Mouse (Mus musculus): ENCODE results near the gene Mob1b.
A peak's percentile ranks its signal among the peaks of the same experiment; 100 is the strongest.
"Not testable (repeated sequence)": the region's sequence is repeated elsewhere in the genome, so short reads cannot be mapped to it uniquely, and the experiment has no call there.

The Mob1b gene

DNA sequence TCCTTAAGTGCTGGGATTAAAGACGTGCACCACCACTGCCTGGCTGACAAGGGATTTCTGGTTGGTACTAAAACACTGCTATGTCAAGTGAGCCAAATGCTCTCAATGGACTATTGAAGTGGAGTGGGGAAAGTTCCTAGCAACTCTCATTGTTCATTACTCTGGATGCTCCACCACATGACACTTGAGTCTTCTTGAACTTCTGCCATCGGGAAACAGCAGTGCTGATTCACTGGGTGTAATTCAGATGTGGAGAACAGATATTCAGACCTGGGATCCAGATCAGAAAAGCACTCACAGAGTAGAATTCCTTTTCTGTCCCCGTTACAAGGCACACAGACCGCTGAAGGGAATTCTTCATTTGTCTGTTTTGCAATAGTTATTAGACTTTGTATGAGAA is 17.1 kb upstream of the Mob1b start:
- no peak for DNase-seq

DNA sequence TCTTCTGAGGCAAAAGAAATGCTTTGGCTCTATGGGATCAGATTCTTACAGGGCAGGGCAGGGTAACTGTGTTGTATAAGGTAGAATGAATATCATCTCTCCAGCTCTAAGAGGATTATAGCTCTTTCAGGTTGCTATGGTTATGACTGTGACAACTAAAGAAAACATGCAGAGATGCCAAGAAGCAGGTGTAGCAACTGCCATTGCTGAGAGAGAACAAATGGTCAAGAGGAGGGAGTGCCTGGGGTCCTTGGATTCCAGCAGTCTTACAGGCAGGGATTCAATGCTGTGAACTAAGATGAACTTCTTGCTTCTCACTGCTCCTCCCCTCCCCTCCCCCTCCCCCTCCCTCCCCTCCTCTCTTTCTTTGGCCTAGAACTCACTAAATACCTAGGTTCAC is 9.5 kb upstream of the Mob1b start:
- no peak for DNase-seq

DNA sequence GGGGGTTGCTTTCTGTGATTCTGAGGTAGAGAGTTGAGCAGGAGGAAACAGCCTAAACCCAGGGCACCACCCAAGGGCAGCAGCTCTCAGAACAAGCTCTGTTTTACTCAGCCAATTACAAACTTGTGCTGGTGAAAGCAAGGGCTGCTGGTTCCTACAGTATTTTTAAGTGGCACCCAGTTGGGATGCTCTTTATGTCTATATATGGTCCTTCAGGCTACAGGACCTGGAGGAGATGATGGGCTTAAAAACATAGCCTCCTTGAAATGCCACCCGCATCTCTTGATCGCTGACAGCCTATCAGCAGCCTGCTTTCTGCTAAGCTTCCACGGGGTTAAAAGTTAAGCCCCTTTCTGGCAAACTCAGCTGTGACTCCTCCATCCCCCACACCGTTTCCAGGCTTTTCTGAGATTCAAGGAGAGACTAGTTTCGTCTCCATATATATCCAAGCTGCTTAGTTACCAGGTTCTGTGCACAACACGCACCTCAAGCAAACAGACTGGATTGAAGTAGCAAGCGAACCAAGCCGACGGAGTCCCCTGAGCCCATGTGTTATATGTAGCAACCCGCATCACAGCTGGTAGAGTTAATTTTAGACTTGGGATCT is 8.9 kb upstream of the Mob1b start:
- DNase-seq, result no peak

DNA sequence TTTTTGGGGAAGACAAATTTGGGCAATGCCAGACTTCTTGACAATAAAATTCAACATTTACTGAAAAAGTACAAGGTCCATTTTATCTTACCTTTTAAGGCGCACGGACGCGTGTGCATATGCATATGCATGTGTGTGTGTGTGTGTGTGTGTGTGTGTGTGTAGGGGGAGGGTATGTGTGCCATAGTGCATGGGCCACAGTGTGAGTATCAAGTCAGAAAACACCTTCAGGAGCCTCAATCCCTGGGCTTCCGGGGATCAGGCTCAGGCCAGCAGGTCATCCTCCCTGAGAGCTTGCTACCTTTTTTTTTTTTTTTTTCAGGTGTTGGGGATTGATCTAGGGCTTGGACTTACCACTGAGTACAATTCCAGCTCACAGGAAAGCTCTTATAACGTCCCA is 8.3 kb upstream of the Mob1b start:
- no peak for DNase-seq

DNA sequence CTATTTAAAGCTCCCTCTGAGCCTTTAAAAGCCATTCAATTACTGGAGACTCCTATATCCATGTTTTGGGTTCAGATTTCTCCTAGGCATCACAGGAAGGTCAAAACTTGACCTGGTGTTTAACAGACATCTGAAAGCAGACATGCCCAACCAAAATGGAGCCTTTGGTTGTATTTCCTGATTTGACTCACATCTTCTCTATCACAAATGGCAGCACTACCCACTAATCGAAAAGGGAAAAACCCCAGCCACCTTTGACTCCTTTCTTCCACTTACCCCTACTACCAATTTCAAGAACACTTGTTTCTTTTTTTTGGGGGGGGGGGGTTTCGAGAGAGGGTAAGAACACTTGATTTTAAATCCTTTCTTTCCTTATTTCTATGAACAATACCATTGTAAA is 3.7 kb upstream of the Mob1b start:
- DNase-seq, result no peak

DNA sequence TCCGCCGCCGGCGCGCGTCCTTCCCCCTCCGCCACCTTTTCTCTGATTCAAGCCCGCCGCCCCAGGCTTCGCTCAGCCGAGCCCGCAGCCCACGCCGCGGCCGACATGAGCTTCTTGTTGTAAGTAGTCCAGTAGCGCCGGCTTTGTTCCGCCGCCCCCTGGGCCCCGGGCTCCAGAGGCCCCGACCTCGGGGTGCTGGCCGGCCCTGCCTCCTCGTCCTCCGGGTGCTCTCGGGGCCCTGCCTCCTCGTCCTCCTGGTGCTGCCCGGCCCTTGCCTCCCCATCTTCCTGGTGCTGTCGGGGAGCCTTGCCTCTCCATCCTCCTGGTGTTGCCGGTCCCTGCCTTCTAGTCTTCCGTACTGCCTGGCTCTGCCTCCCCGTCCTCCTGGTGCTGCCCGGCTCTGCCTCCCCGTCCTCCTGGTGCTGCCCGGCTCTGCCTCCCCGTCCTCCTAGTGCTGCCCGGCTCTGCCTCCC is 384 bp downstream of the Mob1b start:
- DNase-seq, result no peak

DNA sequence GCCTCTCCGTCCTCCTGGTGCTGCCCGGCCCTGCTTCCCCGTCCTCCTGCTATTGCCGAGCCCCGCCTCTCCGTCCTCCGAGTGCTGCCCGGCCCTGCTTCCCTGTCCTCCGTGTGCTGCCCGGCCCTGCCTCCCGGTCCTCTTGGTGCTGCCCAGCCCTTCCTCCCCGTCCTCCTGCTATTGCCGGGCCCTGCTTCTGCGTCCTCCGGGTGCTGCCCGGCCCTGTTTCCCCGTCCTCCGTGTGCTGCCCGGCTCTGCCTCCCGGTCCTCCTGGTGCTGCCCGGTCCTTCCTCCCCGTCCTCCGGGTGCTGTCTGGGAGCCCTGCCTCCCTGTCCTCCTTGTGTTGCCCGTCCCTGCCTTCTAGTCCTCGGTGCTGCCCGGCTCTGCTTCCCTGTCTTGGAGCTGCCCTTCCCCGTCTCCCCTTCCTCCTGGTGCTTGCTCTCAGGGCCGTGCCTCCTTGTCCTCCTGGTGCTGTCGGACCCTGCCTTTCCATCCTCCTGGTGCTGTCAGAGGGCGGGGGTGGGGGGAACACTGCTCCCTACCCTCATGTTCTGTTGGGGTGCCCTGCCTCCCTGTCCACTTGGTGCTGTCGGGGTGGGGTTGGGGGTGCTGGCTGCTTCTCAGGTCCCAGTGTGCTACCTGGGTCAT is 1.0 kb downstream of the Mob1b start:
- peak; percentile 10 to 31 for DNase-seq

DNA sequence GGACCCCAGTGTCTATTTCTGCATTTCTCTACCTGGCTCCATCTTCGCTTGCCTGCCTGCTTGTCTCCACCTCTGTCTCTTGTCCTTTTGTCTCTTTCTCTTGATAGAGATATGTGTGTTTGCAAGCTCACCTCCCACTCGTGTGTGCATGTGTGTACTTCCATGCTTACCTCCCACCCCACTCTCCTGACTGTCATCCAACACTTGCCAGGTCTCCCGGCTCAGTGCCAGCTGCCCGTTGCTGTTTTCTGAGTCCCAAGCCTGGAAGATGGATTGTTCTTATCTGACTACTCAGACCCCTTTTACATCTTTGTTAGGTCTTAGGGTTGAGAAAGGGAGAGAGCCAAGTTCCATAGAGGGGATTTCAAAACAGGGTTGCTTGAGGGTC is 1.6 kb downstream of the Mob1b start:
- DNase-seq, result no peak

DNA sequence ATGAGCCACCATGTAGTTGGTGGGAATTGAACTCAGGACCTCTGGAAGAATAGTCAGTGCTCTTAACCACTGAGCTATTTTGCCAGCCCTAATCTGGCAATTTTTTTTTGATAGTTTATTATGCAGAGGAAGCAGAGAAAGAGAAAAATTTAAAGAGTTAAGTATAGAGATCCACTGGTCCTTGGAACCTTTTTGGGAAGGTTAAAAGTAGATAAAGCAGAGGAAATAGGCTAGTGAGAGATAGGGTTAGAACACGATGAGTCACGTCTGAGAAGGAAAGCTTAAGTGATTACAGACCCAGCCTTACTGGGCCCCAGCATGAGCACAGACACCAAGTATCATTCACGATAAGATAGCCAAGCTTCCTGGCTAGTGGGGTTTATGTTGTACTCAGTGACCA is 3.4 kb downstream of the Mob1b start:
- DNase-seq, result no peak

DNA sequence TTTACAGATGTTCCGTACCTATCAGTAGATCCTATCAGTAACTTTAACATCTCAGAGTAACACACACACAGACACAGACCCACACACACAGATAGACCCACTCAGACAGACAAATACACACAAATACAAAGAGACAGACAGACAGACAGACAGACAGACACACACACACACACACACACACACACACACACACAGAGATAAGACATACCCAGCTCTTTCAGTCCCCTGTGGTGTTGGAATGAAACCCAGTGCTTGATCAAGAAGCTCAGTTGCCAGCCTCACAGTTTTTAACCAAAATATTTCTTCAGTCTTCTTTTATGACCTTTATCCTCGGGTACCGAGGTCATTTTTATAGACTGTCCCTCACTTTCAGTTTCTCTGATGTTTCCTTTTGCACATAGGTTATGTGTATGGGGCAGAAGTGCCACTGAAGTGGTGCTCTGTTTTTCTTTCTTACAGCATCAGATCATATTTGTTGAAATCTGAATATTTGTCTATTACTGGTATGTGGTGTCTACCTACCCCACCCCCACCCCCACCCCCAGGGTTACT is 7.0 kb downstream of the Mob1b start:
- DNase-seq, result no peak

DNA sequence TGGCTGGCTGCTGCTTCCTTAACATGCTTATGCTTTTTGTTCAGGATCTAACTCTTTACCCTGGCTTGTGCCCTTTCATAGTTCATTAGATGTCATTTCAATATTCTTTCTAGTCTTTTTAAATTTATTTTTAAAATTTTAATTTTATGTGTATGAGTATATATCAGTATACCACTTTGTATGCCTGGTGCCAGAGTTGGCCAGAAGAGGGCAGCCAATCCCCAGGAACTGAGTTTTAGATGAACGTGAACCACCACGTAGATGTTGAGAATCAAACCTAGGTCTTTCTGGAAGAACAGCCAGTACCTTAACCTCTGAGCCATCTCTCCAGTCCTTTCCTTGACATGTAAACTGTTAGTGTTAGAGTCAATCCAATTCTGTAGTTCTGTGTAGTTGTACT is 14.1 kb downstream of the Mob1b start:
- DNase-seq, result peak; percentile 54 to 62

DNA sequence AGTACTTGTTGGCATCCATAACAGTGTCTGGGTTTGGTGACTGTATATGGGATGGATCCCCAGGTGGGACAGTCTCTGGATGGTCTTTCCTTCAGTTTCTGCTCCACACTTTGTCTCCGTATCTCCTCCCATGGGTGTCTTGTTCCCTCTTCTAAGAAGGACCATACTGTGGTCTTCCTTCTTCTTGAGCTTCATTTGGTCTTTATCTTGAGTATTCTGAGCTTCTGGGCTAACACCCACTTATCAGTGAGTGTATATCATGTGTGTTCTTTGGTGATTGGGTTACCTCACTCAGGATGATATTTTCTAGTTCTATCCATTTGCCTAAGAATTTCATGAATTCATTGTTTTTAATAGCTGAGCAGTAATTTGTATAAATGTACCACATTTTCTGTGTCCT is 20.4 kb downstream of the Mob1b start:
- DNase-seq, result not testable (repeated sequence)

DNA sequence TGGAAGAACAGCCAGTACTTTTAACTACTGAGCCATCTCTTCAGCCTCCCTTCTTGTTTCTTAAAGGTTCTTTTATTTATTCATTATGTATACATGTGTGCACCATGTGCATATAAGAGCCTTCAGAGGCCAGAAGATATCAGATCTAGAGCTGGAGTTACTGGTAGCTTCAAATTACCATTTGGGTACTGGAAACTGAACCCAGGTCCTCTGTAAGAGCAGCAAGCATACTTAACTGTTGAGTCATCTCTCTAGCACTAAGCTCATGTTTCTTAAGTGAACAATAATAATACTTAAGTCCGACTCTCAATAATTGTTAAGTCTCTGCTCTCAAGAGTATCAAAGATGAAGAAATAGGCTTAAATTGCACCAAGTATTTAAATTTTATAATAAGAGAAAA is 27.1 kb downstream of the Mob1b start:
- DNase-seq, result no peak

DNA sequence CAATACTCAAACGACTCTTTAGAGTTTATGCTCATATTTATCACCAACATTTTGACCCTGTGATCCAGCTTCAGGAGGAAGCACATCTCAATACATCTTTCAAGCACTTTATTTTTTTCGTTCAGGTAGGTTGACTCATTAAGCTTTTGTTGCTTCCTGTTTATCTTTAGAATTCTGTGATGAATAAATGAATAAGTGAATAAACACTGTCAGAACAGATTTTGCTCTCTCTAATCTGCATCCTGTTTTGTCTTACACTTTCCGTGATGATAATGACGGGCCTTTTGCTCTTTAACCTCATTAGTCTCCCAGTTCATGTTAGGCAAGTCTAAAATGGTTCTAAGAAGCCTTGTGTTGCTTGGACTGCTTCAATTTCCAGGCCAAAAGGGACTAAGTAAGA is 32.5 kb downstream of the Mob1b start:
- no peak for DNase-seq

DNA sequence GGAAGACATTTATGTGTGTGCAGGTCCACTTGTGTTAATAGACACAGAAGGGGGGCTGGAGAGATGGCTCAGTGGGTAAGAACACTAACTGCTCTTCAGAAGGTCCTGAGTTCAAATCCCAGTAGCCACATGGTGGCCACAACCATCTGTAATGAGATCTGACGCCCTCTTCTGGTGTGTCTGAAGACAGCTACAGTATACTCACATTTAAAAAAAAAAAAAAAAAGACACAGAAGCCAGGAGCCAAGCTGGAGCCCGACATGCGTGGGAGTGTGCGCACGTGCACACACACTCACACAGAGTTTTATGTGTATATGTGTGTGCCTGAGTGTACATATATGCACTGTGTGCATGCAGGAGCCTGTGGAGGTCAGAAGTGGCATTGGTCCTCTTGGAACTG is 42.0 kb downstream of the Mob1b start:
- DNase-seq, result no peak

DNA sequence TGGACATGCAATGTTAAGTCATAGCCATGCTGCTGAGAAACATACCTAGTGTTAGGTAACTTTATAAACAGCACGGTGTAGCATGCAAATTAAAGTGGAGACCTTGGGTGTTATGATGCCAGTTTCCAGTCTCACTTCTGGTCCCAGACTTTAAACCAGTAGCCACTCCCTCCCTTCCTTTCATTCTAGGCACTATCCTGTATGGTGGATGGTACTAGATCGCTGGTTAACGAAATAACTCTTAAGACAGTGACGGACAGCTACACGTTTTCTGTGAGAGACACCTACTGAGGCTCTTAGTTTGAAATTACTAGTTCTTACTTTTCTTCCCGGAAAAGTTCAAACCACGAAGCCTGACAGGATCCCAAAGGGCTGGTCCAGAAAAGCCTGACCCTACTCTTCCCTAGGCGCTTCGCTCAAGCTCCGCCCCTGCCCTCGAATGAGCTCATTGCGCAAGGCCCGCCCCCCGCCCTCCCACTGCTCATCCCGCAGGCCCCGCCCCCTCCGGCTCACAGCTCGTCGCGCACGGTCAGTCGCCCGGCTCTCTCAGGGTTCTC is 43.9 kb downstream of the Mob1b start:
- DNase-seq, result no peak

DNA sequence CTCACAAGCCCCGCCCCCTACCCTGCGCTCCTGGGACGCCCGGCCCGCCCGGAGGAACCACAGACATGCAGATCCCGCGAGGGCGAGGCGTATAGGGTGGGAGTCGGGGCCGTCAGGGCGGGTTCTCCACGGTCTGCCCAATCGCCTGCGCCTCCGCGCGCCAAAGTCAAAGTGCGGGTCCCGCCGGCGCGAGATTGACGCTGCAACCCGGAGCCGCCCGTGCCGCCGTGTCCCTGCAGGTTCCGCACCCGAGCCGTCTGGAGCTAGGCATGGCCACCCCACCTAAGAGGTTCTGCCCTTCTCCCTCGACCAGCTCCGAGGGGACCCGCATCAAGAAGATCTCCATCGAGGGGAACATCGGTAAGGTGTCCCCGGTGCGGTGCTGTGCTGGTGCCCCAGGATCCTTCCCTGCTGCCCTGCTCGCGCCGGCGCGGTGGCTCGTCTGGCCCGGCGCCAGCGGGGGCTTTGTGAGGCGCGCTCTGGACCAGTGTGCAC is 44.4 kb downstream of the Mob1b start, which contains the start of gene Dck:
Gene Dck (plus strand): TSS at position 10 of the 495 bp plus-strand sequence.
- DNase-seq, result peak; percentile 99 to 100

DNA sequence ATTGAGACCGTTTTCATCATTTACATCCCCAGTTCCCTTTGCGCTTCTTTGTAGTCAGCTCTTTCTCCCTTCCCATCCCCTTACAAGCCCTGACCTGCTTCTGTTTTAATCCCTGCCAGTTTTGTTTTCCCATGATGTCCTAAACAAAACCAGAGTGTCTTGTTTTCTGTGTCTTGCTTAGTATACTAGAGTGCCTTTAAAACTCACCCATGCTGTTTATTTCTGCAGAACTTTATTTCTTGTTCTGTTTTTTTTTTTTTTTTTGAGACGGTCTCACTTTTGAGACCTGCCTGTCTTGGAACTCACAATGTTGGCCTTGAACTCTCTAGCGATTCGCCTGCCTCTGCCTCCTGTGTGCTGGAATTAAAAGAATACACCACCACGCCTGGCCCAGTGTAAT is 44.9 kb downstream of the Mob1b start:
- no peak for DNase-seq

DNA sequence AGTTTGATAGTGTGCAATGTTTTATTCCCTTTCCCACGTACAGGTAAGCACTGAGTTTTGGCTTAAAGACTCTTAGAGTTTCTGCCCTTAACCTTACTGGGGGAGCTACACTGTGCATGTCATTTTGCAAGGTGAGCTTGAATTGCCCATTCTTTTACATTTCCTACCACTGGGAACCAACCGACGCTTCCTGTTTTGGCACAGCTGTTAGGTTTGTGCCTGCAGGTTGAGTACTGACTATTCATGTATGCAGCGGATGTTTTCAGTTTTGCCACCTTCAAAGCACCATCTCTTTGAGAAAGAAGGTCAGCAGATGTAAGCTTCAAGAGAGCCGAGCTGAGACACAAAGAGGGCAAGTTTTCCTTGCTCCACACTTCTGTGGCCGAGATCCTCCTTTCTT is 45.5 kb downstream of the Mob1b start:
- peak; percentile 54 to 72 for DNase-seq

DNA sequence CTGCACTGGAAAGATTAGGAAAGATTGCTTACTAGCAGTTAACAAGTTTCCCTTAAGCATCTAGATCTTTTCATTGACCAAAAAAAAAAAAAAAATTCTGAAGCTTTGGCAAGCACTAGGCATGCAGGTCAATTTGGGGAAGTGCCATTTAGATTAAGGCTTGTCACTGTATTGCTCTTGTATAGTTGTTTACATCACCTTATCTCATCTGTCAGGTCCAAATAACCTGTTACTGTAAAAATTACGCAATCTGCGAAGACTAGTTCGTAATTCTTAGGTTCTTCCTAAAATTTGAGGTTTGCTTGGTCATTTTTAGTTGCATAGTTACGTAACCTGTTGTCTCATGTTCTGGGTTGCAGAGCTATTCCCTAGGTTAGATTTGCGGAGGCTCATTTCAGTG is 46.2 kb downstream of the Mob1b start:
- DNase-seq, result no peak

DNA sequence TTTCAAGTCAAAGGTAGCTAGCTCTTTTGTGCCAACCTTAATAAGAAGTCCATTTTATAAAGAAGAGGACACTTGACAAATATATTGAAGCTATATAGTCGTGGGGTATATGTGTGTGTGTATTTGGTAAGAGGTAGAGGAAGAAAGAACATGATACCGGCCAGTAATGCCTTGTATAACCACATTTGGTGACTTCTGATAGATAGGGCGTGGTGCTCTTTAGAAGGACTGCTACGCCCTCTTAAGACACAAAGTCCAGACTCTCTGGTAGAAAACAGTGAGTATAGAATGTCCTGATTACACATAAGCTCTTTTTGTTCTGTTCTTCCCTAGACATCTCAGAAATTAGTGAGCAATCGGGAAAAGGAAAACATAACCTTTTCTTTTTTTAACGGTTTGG is 47.5 kb downstream of the Mob1b start:
- no peak for DNase-seq

DNA sequence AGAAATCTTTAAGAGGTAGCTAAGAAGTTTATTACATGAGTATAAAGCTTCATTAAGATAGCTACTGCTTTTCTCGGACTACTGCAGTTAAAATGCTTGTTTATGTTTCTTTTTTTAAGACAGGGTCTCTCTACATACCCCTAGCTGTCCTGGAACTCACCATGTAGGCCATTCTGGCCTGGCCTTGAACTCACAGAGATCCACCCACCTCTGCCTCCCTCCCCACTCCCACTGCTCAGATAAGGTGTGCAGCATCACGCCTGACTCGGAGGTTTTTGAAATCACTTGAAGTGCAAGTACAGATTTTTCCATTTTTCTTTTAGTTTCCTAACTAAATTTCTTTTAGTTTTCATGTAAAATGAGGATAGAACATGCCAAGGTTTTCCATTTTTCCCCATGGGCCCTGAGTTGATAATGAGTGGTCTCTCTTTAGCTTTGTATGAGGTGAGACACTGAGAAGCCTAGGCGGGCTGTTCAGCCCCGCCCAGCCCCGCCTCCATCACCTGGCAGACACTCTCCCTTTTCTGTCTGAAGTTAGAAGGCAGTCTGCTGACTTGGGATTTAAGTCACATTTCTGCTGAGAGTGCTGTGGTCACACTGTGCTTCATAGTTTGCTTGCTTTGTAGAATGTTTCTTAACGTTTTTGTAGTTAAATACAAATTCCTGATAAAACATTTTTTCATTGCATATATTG is 61.6 kb downstream of the Mob1b start:
- DNase-seq, result no peak

DNA sequence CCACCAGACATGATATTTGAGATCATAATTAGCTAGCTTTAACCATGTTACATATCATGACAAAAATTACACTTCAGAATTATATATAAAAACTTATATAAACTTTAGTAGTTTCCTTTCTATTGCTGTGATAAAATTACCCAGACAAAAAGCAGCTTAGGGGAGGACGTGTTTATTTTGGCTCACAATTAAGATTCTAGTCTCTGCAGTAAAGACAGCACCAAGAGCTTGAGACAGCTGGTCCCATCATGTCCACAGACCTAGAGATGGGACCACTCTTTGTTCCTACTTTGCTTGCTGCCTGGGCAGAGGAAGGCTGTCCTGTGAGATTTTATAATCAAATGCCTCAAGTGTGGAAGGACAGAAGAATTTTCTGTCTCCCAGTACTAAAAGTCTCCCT is 64.4 kb downstream of the Mob1b start:
- no peak for DNase-seq

DNA sequence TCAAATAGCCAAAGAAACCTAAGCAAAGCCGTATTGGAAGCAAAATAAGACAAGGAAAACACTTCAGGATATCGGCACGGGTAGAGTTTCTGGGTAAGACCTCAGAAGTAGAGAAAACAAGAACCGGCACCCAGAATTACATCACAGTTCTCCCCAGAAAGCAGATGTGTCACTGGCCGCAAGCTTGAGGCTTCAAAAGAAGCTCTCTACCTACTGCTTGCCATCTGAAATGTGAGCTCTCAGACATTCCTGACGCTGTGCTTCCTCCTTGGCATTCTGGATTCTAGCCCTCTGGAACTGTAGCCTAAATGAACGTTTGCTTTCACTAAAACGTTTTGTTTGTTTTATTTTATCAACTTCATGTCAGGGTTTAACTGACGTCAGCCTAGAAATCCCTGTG is 70.0 kb downstream of the Mob1b start:
- no peak for DNase-seq

All from thymus, postnatal 36 days (tissue).